Mouse (Mus musculus) retina, embryonic 14.5 days (tissue): ENCODE results near the gene Gm8909.
A peak's percentile ranks its signal among the peaks of the same experiment; 100 is the strongest.
"Not testable (repeated sequence)": the region's sequence is repeated elsewhere in the genome, so short reads cannot be mapped to it uniquely, and the experiment has no call there.

Experiments used
- DNase-seq: peaks from one replicate; pipeline ENCODE4 v3.0.0-alpha.2; 2015; ENCODE audit warnings: low spot score

Gene Gm8909

DNA sequence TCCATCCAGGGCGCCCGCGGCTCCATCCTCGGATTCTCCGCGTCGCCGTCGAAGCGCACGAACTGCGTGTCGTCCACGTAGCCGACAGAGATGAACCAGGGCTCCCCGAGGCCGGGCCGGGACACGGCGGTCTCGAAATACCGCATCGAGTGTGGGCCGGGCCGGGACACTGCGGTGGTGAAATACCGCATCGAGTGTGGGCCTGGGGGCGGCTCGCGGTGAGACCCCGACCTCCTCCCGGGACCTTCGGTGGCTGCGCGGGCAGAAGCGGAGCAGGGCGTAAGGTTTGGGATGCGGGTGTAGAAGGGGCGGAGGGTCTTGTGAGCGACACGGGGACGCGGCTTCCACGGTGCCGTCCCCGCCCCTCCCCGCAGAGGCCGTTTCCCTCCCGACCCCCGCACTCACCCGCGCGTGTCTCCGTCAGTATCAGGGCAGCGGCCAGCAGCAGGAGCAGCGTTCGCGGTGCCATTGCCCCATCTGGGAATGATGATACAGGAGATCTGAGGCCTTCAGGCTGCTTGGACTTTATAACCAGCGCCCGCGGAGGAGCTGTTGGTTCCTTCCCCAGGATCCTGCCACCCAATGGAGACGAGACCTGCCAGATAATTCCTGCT is at the start of gene Gm8909:
TSS of gene Gm8909 (minus strand) at position 499 of the 614 bp plus-strand sequence.
- DNase-seq = no peak

DNA sequence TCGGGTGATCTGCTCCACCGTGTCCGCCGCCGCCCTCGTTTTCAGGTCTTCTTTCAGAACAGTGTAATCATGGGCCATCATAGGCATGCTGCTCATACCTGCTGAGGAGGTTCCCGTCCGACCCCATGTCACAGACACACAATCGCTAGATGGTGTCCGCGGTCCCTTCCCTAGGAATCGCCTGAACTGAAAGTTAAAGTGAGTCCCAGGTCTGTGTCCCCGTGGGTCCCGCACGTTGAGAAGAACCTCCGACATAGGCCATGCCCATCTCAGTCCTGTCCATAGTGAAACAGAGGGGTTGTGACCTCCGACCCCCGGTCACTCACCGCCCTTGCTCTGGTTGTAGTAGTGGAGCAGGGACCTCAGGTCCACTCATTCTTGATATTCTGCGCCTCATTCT is 47.2 kb upstream of the Gm8909 start:
- DNase-seq = no peak

DNA sequence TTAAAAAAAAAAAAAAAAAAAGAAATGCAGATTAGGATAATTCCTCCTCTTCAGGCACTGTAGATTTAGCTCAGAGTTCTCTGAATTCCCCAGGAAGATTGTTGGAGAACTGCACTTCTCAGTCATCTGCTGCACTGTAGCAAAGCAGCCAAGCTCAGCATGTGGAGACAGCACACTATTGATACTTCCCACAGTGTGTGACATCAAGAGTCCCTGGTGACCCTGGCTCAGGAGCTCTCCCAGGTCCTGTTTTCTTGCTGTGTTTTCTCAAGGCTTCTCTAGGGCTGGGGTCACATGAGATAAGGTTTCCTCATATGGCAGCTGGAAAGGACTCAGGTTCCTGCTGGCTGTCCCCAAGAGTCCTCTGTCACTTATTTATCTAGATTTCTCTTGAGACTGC is 38.5 kb upstream of the Gm8909 start:
- no peak for DNase-seq

DNA sequence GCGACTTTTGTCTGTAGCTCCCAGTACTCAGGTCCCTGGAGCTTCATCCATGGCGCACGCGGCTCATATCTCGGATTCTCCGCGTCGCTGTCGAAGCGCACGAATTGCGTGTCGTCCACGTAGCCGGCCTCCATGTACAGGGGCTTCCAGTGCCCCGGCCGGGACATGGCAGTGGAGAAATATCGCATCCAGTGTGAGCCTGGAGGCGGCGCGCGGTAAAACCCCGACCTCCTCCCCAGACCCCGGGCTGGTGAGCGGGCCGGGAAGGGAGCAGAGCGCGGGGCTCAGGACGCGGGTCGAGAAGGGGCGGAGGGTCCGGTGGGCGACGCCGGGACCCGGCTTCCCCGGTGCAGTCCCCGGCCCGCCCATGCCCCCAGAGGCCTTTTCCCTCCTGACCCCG is 37.5 kb upstream of the Gm8909 start:
- DNase-seq = peak; percentile 35

DNA sequence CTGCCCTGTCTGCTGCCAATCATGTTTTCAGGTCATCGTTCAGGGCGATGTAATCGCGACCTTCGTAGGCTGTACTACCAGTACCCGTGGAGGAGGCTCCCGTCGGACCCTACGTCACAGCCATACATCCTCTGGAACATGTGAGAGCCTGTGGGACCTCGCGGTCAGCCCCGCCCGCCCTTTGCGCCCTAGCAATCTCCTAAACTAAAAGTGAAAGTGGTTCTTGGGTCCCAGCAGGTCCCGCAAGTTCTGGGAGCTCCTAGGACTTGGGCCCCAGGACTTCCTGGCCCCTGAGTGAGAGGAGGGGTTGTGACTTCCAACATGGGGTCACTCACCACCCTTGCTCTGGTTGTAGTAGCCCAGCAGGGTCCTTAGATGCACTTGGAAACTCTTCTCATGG is 37.1 kb upstream of the Gm8909 start:
- DNase-seq = peak; percentile 29

DNA sequence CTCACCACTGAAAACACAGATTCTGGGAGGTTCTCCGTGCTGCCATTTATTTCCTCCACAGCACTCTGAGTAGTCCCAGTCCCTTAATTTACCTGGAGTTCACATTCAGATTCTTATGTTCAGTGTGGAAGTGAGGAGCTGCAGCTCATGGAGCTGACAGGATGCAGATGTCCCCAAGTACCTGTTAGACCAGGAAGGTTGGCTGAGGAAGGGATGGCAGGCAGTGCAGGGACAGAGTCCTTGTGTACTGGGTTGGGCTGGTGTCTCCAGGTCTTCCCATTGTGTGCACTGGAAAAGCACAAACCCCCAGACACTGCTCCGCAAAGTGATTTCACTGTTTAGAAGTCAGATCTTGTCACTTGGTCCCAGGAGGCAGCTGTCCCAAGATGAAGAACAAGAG is 33.5 kb upstream of the Gm8909 start:
- DNase-seq = no peak

DNA sequence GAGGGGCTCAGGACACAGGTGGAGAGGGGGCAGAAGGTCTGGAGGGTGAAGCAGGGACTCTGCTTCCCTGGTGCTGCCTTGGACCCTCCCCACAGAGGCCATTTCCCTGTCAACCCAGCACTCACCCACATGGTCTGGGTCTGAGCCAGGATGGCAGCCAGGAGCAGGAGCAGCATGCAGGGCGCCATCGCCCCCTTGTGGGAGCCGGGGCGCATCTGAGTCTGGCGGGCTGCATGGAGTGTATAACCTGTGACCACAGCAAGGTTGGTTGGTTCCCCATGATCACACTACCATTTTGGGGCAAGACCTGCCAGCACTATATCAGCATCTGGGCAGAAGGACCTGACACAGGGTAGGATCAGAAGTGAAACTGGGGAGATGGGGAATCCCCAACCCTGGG is 30.0 kb upstream of the Gm8909 start:
- DNase-seq = peak; percentile 56

DNA sequence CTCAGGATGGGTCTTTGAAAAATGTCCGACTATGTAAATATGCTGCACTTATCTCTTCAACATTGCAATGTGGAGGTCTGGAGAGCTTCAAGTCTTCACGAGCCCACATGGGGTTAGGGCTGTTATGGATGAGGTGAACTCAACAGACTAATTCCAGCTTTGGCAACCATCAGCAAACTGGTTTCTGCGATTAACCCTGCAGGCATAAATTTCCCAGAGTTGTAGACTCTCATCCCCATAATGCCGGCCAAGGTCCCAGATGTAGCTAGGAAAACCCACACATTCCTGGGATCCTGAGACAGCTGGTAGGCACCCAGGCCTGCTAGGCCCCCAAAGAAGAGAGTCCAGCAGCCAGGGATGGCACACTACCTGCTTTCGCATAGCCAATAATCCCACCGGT is 26.1 kb upstream of the Gm8909 start:
- no peak for DNase-seq

DNA sequence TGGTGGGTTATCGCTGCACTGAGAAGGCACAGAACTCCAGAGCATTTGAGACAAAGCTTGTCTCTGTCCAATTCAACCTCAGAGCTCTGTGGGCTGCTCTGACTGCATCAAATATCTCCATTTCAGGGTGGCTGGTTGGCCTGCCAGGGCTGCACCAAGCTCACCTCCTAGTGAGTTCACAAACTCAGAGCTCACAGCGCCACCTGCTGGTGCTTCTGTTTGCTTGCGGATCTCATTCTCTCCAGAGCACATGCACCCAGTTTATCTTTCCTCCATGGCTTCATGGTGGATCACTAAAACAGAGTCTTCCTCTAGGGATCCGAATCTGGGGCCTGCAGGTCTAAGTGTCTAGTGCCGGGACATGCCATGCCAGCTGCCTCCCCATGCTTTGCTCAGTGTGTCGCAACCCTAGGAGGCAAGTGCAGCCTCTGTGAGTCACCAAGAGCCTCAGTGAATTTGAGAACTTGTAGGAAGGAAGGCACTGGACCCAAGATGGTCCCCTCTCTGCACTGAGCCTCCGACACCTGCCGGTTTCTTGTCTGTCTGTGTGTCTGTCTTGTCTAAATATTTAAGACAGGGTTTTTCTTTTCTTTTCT is 25.3 kb upstream of the Gm8909 start:
- DNase-seq = peak; percentile 84

DNA sequence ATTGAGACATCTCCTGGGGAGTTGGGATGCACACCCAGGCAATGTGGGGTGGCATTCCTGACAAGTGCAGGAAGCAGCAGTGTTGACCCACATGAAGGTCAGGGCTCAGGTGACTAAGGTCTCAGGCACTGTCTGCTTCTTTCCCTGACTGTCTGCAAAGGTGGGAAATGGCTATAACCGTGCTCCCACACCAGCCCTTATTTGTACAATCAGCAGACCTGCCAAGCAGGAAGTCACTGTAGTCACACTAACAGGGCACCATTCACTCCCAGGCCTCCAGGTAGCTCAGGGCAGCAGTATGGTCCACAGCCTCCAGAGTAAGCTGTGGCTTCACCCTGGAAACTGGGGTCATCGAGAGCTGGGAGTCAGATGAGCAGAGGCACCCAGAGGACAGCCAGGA is 24.0 kb upstream of the Gm8909 start:
- DNase-seq = no peak

DNA sequence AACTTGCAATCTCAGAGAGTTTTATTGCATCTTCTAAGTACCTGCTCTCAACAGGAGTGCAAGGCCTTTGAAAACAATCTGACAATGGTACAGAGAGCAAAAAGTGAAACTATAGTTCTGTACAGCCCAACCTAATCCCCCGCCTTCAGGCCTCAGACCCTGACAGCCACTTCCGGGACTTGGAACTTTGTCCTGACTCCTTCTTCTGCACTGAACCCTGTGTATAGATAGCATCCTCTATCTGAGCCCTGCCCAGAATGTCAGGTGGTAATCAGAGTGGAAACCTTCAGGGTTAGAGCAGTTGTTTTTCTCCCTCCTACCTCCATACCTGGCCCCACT is 21.8 kb upstream of the Gm8909 start, which contains the start of gene H2-T3:
TSS of gene H2-T3 (minus strand) at position 119 of the 339 bp plus-strand sequence.
- DNase-seq = no peak

DNA sequence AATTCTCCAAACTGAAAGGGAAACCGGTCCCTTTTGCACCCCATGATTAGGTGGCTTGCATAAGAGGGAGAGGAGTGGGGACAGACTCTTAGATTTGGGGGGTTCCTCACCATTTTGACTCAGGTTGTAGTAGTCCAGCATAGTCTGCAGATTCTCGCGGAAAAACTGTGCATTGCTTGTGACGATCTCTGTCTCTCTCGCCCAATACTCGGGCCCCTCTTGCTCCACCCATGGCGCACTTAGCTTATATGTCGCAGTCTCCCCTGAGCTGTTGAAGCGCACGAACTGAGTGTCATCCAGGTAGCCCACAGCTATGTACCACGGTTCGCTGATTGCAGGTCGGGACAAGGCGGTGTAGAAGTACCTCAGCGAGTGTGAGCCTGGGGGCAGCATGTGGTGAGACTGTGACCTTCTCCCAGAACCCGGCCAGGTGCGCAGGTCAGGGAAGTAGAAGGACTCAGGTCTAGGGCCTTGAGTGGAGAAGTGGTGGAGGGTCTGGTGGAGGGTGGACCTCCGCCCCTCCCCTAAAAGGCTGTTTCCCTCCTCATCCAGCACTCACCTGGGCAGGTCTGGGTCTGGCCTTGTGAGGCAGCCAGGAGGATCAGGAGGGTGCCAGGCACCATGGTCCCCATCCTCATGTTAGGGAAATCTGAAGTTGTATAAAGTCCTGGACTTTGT is 21.3 kb upstream of the Gm8909 start:
- DNase-seq = no peak

DNA sequence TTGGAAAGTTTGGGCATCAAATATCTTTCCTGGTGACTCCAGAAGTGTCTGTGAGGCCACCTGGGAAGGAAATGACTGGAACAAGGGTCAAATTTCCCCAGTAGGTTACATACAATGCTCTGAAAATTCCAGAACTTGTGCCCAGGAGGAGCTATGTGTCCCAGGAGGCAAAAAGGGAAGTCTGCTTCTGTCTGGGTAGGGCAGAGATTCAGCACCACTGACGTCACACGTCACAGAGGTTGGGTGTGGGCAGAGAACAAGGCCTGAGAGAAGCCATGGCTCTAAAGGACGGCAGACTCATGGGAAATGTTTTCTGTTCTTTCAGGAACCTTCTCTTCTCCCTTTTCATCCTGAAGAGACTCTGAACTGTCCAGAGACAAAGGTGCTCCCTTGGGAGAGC is 19.2 kb upstream of the Gm8909 start:
- DNase-seq = no peak

DNA sequence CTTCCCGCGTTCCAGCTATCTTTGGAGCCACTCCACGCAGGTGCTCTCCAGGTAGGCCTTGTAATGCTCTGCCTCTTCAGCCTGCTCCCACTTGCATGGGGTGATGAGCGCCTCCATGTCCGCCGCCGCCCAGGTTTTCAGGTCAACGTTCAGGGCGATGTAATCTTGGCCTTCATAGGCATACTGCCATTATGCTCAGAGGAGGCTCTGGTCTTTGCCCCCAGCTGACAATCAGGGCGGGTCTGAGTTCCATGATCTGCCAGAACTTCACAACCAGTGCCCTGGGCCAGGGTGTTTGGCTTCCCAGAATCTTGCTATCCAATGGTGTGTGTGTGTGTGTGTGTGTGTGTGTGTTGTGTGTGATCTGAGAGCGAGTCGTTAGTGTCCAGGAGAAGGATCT is 13.9 kb upstream of the Gm8909 start:
- no peak for DNase-seq

DNA sequence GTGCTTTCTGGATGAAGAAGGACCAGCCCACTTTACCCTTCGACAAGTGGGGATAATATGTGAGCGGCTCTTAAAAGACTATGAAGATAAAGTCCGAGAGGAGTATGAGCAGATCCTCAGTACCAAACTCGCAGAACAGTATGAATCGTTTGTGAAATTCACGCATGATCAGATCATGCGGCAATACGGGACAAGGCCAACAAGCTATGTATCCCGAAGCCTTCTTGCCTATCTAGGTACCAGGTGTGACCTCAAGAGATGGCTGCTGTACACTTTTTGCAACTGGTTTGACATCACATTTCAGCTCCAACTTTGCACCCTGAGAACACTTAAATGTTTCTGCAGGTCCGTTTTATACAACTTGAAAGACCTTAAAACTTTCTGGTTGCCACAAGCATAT is 11.1 kb upstream of the Gm8909 start:
- DNase-seq = not testable (repeated sequence)

DNA sequence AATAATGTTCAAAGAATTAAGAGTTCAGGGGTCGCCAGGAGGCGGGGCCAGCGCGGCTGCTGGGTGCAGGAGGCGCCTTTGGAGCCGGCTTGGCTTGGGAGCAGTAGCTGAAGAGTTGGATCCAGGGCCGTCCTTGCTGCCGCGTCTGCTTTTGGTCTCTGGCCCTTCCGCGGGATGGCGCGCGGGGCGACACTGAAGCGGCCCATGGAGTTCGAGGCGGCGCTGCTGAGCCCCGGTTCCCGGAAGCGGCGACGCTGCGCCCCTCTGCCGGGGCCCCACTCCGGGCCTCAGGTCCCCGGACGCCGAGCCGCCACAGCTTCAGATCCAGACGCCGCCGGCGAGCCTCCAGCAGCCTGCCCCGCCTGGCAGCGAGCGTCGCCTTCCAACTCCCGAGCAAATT is 10.6 kb upstream of the Gm8909 start:
- peak; percentile 26 for DNase-seq

DNA sequence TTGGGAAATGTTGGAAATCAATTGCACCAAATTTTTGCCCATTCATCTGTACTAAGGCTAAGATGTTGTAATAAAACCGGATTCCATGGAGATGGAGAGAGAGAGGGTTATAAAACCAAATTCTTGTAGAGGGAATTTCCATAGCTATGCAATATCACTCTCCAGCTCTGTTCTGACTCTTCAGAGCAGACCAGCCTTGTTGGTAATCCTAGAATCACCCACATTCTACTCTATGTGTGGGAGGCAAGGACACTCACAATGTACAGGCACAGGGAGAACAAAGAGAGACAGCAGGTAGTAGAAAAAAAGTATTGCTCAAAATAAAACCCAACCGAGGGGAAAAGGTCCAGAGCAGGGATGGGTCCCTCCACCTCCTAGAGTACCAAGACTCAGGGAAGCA is 7.8 kb upstream of the Gm8909 start:
- not testable (repeated sequence) for DNase-seq

DNA sequence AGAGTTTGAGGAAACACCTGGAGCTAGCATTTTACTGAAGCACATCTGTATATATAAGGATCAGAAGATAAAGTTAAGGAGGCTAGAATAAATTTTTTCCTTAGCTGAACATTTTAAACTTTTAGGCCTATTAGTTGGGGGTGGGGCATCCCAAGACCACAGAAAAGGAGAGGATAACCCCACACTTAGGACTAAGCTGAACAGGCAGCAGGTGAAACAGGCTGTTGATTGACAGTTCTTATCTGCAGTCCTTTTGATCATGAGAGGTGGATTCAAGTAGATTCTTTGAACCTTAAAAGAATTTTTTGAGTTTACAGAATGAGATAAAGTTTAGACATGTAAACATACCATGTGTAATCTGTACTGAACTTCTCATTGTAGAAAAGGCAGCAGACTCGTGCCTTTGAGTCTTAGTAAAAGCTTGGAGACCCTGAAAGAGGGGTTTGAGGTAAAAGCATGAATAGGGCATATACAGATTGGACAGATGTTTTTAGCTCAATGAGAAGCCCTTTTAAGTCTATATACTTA is 2.0 kb upstream of the Gm8909 start:
- no peak for DNase-seq

DNA sequence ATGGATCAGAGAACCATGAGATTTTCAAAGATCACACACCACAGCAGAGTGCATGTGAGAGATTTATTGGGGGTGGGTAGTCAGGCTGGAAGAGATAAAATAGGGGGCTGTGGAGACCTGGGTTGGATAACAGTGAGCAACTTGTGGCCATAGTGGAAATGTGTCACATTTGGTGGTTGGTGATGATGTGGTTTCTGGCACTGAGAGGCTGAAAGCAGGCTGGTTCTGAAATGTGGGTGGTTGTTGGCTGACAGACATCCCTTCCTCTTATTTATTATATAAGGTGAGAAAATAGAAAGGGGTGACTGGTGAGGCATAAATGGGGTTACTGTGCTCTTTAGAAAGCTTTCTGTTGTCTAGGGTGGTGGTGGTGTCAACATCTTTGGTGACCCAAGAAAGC is 1.4 kb upstream of the Gm8909 start:
- no peak for DNase-seq

DNA sequence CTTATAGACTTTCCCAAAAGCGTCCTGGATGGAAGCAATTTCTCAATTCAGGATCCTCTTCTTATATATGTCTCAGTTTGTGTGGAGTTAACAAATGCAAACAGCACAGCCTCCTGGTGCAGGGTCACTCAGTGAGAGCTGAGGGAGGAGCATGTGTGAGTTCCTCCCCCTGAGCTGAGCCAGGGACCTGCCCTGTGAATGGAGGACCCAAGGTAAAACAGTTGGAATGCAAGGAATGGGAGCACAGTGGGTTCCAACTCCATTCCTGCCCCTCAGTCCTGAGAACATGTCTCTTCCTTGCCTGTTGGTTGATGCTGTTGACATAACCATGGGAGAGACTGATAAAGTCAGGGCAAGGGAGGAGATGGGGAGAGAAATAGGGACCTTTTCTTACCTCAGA is 757 bp upstream of the Gm8909 start:
- DNase-seq = not testable (repeated sequence)

DNA sequence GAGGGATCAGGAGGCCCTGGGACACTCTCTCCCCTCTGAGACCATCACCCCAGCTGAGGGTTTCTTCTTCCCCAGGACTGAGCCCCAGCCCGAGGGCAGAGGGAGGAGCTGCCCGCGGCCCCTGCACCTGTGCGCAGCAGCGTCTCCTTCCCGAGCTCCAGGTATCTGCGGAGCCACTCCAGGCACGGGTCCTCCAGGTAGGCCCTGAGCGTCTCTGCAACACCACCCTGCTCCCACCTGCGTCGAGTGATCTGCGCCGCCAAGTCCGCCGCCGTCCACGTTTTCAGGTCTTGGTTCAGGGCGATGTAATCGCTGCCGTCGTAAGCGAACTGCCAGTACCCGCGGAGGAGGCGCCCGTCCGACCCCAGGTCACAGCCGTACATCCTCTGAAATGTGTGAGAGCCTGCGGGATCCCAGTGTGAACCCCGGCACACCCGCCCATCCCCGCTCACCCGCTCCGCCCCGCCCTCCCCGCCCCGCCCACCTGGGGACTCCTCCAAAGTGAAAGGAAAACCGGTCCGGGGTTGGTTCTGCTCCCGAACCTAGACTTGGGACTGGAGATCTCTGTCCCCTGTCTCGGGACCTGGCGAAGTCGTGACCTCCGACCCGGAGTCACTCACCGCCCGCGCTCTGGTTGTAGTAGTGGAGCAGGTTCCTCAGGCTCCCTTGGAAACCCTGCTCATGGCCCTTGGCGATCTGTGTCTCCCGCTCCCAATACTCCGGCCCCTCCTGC is 865 bp downstream of the Gm8909 start:
- DNase-seq = no peak

DNA sequence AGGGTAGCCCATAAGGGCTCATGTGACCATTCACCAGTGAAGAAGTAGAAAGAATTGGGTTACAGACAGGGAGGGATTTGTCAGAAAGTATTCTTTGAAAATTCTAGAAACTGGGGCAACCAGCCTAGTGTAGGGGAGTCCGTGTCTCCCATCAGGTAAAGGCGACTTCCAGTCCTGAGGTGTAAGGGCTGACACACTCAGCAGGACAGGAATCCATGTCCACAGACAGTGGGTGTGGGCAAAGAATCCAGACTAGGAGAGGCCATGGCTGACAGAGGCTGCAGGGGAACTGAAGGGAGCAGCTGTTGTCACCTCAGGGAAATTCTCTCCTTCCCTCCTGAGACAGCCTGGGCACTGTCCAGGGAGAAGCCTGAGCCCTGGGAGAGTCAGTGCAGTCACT is 1.4 kb downstream of the Gm8909 start:
- DNase-seq = not testable (repeated sequence)
